Mouse (Mus musculus) hematopoietic multipotent progenitor cell, adult 10-12 weeks (in vitro differentiated cells): ENCODE data around the gene Senp1. TPM values are rescaled to one million over a fixed set of nuclear protein-coding genes. Genes with fewer than 3 reads are reported as not detected.

Experiments used
- polyA plus RNA-seq: library from polyadenylated mRNA; stranded (reverse); fragments of >175 nt; gene quantifications from 2 replicates; pipeline ENCODE4 v1.2.3, GENCODE M21; 2012; ENCODE audit warnings: low replicate concordance

Senp1 gene
- 13.0 and 14.5 TPM in 2 replicates for polyA plus RNA-seq

DNA sequence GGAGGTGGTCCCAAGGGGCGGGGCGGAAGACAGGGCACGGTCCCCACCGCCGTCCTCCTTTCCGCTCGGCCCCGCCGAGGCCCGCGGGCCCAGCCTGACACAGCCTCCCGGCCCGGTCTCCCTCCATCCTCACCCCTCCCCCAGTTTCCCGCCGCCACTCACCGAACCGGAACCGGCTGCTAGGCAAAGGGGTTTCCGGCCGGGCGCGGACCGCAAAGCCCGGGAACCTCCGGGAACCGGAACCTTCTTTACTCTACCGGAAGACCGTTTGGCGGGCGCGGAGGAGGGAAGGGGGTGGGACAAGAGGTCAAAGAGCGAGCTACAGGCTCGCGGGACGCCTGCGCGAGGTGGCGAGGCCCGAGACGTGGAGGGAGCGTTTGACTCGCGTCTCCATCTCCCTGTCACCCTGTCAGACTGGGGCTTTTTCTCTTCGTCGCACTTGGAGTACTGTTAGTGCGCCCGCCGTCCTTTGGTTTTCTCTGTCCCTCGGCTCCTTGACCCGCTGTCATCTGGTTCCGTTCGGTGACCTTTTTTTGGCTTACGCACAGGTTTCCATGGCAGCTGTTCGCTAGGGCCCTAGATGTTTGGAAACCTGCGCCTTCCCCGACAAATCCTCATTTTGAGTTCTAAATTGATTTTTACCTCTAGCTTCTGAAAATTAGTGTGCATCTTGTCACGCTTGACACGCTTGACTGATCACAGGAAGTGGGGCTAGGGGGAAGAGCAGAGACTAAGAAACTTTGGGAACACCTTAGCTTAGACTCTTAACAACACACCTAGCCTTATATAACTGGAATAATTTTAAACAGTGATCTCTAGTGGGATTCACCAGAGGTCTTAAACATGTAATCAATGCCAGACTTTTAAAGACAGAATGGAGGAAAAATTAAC lies at the start of gene Senp1:
Gene Senp1, minus strand, starts transcription at position 624 of the 891 bp plus-strand sequence.

DNA sequence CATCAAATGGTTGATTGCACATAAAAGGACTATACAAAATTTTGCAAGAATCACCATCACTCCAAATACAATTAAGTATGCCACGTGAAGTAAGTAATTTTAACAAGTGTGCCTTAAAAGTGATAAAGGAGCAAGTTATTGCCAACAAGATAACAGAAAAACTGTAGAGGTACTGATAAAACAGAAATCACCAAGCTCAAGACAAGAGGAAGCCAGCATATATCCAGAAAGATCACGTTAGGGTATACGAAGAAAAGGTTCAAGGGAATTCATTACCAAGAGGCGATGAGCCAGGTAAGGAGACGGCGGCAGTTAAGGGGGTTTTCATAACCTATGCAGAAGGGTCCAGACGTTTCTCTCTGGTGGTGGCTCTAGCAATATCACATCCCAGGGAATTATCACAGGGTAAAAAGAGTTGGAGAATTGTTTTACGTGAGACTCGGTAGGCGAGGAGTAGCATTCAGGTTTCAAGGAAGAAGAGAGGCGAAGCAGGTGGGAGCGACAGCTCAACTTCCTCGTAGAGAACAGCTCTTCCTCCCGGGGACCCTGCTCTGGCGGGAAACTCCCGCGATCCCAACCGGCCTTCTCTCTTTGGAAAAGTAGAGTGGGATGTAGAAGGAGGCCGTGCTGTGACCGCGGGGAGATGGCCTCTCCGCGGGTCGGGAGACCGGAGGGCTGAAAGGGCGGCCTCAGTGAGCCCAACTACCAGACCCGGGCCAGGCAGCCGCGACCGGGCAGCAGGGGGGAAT lies 998 bp downstream of the Senp1 start, which contains the start of gene Pfkm:
Gene Pfkm, plus strand, starts transcription at position 218 of the 749 bp plus-strand sequence.

DNA sequence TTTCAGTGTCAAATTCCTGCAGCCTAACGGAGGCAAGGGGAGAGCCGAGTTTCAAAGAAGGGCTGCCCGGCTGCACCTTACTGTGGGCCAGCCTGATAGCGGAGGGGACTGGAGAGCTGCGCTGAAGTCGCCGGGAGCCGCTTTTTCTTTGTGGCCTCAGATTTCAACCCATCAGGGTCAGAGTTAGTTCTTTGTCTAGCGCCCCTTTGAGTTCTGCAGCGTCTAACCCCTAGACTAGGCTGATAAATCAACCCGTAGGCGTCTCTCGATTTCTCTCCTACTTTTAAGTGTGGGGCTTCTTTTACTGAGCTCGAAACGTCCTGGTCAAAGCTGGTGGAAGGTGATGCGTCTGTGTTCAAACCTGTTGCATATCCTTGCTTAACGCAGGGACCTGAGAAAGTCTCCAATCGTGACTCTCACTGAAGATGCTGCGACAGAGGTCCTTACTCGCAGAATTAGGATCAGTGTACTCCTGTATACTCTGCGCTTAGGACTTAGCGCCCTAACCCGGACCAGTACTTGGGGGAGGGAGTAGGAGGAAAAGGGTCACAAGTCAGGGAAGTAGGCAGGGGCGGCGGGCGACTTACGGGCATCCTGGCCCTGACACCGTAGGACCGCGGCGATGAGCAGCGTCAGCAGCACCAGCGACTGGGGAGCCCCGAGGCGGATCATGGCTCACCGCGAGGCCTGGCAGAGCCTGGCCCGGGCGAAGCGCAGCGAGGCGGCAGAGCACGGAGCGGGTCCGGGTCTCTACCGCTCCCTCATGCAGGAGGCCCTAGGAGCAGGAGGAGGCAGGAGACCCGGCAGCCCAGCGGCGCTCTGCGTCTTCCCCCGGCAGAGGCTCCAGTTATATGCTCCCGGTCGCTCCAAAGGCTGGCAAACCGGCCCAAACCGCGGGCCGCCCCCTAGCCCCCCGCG lies 89.5 kb downstream of the Senp1 start, which contains the start of gene Col2a1:
Gene Col2a1, minus strand, starts transcription at position 874 of the 918 bp plus-strand sequence.

Other genes starting within 250 kb of the Senp1 start
- gene Hdac7, start 249.2 kb downstream of the Senp1 start, polyA plus RNA-seq: 195 and 559 TPM in 2 replicates
- gene Vdr, start 183.1 kb downstream of the Senp1 start, polyA plus RNA-seq: 0.25 TPM in 2 replicates
- gene Tmem106c, start 129.5 kb downstream of the Senp1 start, polyA plus RNA-seq: 10.3 and 20.9 TPM in 2 replicates
- 0.08 and 0.13 TPM in 2 replicates for gene Col2a1, start 89.0 kb downstream of the Senp1 start, polyA plus RNA-seq
- 0.92 and 4.1 TPM in 2 replicates for gene Pfkm, start 1.2 kb downstream of the Senp1 start, polyA plus RNA-seq
- 3.5 and 5.5 TPM in 2 replicates for gene Asb8, start 71.9 kb upstream of the Senp1 start, polyA plus RNA-seq
- gene Ccdc184, start 73.4 kb upstream of the Senp1 start, polyA plus RNA-seq: 0.30 and 0.68 TPM in 2 replicates
- gene Olfr288, start 101.8 kb upstream of the Senp1 start, polyA plus RNA-seq: not detected in 2 replicates
- gene Gm44579, start 127.2 kb upstream of the Senp1 start, polyA plus RNA-seq: not detected in 2 replicates
- gene Olfr287, start 127.3 kb upstream of the Senp1 start, polyA plus RNA-seq: not detected in 2 replicates
- gene Olfr286, start 140.7 kb upstream of the Senp1 start, polyA plus RNA-seq: not detected in 2 replicates
- gene H1fnt, start 163.5 kb upstream of the Senp1 start, polyA plus RNA-seq: not detected in 2 replicates
- not detected in 2 replicates for gene Zfp641, start 202.4 kb upstream of the Senp1 start, polyA plus RNA-seq
- gene Olfr285, start 223.6 kb upstream of the Senp1 start, polyA plus RNA-seq: not detected in 2 replicates
- not detected in 2 replicates for gene Olfr284, start 247.2 kb upstream of the Senp1 start, polyA plus RNA-seq